Mouse (Mus musculus): ENCODE data around the gene Slf2. TPM values are rescaled to one million over a fixed set of nuclear protein-coding genes. Genes with fewer than 3 reads are reported as not detected.

Gene Slf2
- polyA plus RNA-seq, 1 experiment: 9.1 TPM

GRCm38 (mm10) chr19:44988321-44988720 lies 57.4 kb downstream of the Slf2 start:
- TF ChIP-seq CTCF (IDR thresholded peaks at IDR 0.05; ENCODE audit: control insufficient read depth, insufficient read depth, insufficient read length): no peak
- TF ChIP-seq MAX (IDR thresholded peaks at IDR 0.05): no peak
- no peak for TF ChIP-seq FOSL1 (IDR thresholded peaks at IDR 0.05; ENCODE audit: insufficient read depth, low read length, poor library complexity, severe bottlenecking)
- no peak for TF ChIP-seq MYOG (IDR thresholded peaks at IDR 0.05; ENCODE audit: control insufficient read depth, extremely low read depth, insufficient read length)
- no peak for TF ChIP-seq MYOD1 (IDR thresholded peaks at IDR 0.05; ENCODE audit: control insufficient read depth, insufficient read length, low read depth)
- no peak for TF ChIP-seq USF1 (IDR thresholded peaks at IDR 0.05; ENCODE audit: low read depth)
- no peak for TF ChIP-seq CEBPB (IDR thresholded peaks at IDR 0.05; ENCODE audit: low read depth)
- Histone ChIP-seq H3K79me3 (ENCODE audit: low read depth) (no peaks in the 10 kb centered on the region), H3K79me2 (ENCODE audit: control insufficient read depth, insufficient read depth) (no peaks in the 10 kb centered on the region), H3ac (ENCODE audit: control insufficient read depth, insufficient read length, low read depth) (no peak overlapping the region), H3K4me3 (ENCODE audit: insufficient read depth, poor library complexity, severe bottlenecking) (no peak overlapping the region), H3K27me3 (ENCODE audit: control insufficient read depth, insufficient read depth, insufficient read length) (no peaks in the 10 kb centered on the region), H3K36me3 (ENCODE audit: control insufficient read depth, insufficient read depth) (peaks cover 3% of the 10 kb centered on the region)

GRCm38 (mm10) chr19:44988831-44989566 lies 58.0 kb downstream of the Slf2 start, which contains the start of gene Sema4g:
Gene Sema4g, plus strand, starts transcription at chr19:44989101.
- no peaks in the 10 kb centered on the region for H3K79me2 ChIP-seq (ENCODE audit: control insufficient read depth, insufficient read depth)
- no peaks in the 10 kb centered on the region for H3K27me3 ChIP-seq (ENCODE audit: control insufficient read depth, insufficient read depth, insufficient read length)
- H3ac ChIP-seq (ENCODE audit: control insufficient read depth, insufficient read length, low read depth): no peak within 1 kb of the TSS
- no peaks in the 10 kb centered on the region for H3K79me3 ChIP-seq (ENCODE audit: low read depth)
- no peaks in the 10 kb centered on the region for H3K36me3 ChIP-seq (ENCODE audit: control insufficient read depth, insufficient read depth)
- H3K4me3 ChIP-seq (ENCODE audit: insufficient read depth, poor library complexity, severe bottlenecking): no peak within 1 kb of the TSS
- TF ChIP-seq MYOD1 (IDR thresholded peaks at IDR 0.05; ENCODE audit: control insufficient read depth, insufficient read length, low read depth) (no peak), CTCF (IDR thresholded peaks at IDR 0.05; ENCODE audit: control insufficient read depth, insufficient read depth, insufficient read length) (peak; percentile 4)

GRCm38 (mm10) chr19:44989567-44990495 lies 58.9 kb downstream of the Slf2 start:
- H3K4me3 ChIP-seq (ENCODE audit: insufficient read depth, poor library complexity, severe bottlenecking): no peak overlapping the region
- H3K79me3 ChIP-seq (ENCODE audit: low read depth): no peaks in the 10 kb centered on the region
- TF ChIP-seq CEBPB (IDR thresholded peaks at IDR 0.05; ENCODE audit: low read depth) (no peak), MYOG (IDR thresholded peaks at IDR 0.05; ENCODE audit: control insufficient read depth, extremely low read depth, insufficient read length) (no peak), USF1 (IDR thresholded peaks at IDR 0.05; ENCODE audit: low read depth) (no peak), MYOD1 (IDR thresholded peaks at IDR 0.05; ENCODE audit: control insufficient read depth, insufficient read length, low read depth) (no peak), CTCF (IDR thresholded peaks at IDR 0.05; ENCODE audit: control insufficient read depth, insufficient read depth, insufficient read length) (no peak), FOSL1 (IDR thresholded peaks at IDR 0.05; ENCODE audit: insufficient read depth, low read length, poor library complexity, severe bottlenecking) (no peak), MAX (IDR thresholded peaks at IDR 0.05) (no peak)
- H3K27me3 ChIP-seq (ENCODE audit: control insufficient read depth, insufficient read depth, insufficient read length): no peaks in the 10 kb centered on the region
- H3ac ChIP-seq (ENCODE audit: control insufficient read depth, insufficient read length, low read depth): no peak overlapping the region
- no peaks in the 10 kb centered on the region for H3K36me3 ChIP-seq (ENCODE audit: control insufficient read depth, insufficient read depth)
- H3K79me2 ChIP-seq (ENCODE audit: control insufficient read depth, insufficient read depth): no peaks in the 10 kb centered on the region

- Histone ChIP-seq H3K79me2 (ENCODE audit: control insufficient read depth, insufficient read depth) (no peaks in the 10 kb centered on the region), H3ac (ENCODE audit: control insufficient read depth, insufficient read length, low read depth) (no peak overlapping the region), H3K27me3 (ENCODE audit: control insufficient read depth, insufficient read depth, insufficient read length) (no peaks in the 10 kb centered on the region), H3K36me3 (ENCODE audit: control insufficient read depth, insufficient read depth) (no peaks in the 10 kb centered on the region), H3K79me3 (ENCODE audit: low read depth) (no peaks in the 10 kb centered on the region), H3K4me3 (ENCODE audit: insufficient read depth, poor library complexity, severe bottlenecking) (no peak overlapping the region)
- TF ChIP-seq MAX (IDR thresholded peaks at IDR 0.05) (no peak), USF1 (IDR thresholded peaks at IDR 0.05; ENCODE audit: low read depth) (no peak), MYOG (IDR thresholded peaks at IDR 0.05; ENCODE audit: control insufficient read depth, extremely low read depth, insufficient read length) (no peak), CTCF (IDR thresholded peaks at IDR 0.05; ENCODE audit: control insufficient read depth, insufficient read depth, insufficient read length) (no peak), MYOD1 (IDR thresholded peaks at IDR 0.05; ENCODE audit: control insufficient read depth, insufficient read length, low read depth) (no peak), CEBPB (IDR thresholded peaks at IDR 0.05; ENCODE audit: low read depth) (no peak), FOSL1 (IDR thresholded peaks at IDR 0.05; ENCODE audit: insufficient read depth, low read length, poor library complexity, severe bottlenecking) (no peak)
Measured at GRCm38 (mm10) chr19:44991031-44991430, 60.1 kb downstream of the Slf2 start.

GRCm38 (mm10) chr19:44992246-44992645 lies 61.3 kb downstream of the Slf2 start:
- TF ChIP-seq FOSL1 (IDR thresholded peaks at IDR 0.05; ENCODE audit: insufficient read depth, low read length, poor library complexity, severe bottlenecking) (no peak), CEBPB (IDR thresholded peaks at IDR 0.05; ENCODE audit: low read depth) (no peak), MAX (IDR thresholded peaks at IDR 0.05) (no peak), CTCF (IDR thresholded peaks at IDR 0.05; ENCODE audit: control insufficient read depth, insufficient read depth, insufficient read length) (no peak), USF1 (IDR thresholded peaks at IDR 0.05; ENCODE audit: low read depth) (no peak), MYOG (IDR thresholded peaks at IDR 0.05; ENCODE audit: control insufficient read depth, extremely low read depth, insufficient read length) (no peak), MYOD1 (IDR thresholded peaks at IDR 0.05; ENCODE audit: control insufficient read depth, insufficient read length, low read depth) (no peak)
- Histone ChIP-seq H3K79me2 (ENCODE audit: control insufficient read depth, insufficient read depth) (no peaks in the 10 kb centered on the region), H3K4me3 (ENCODE audit: insufficient read depth, poor library complexity, severe bottlenecking) (no peak overlapping the region), H3K79me3 (ENCODE audit: low read depth) (no peaks in the 10 kb centered on the region), H3ac (ENCODE audit: control insufficient read depth, insufficient read length, low read depth) (no peak overlapping the region), H3K36me3 (ENCODE audit: control insufficient read depth, insufficient read depth) (no peaks in the 10 kb centered on the region), H3K27me3 (ENCODE audit: control insufficient read depth, insufficient read depth, insufficient read length) (no peaks in the 10 kb centered on the region)

Data from C2C12 (cell line).